Mouse (Mus musculus) embryonic fibroblast, embryonic 13.5 days (primary cell): ENCODE data around the gene Paxx. TPM values are rescaled to one million over a fixed set of nuclear protein-coding genes. Genes with fewer than 3 reads are reported as not detected.

ENCODE experiments used
- H3K27ac ChIP-seq: 2 replicates; pipeline ENCODE4 v1.5.1; 2012; ENCODE audit warnings: low read length, control low read depth, inconsistent platforms; ENCODE audit not compliant: insufficient read depth
- H3K4me1 ChIP-seq: 2 replicates; pipeline ENCODE4 v1.6.1; 2011; ENCODE audit warnings: low read length; ENCODE audit not compliant: control insufficient read depth, insufficient read depth
- H3K4me3 ChIP-seq: 2 replicates; pipeline ENCODE4 v1.5.1; 2011; ENCODE audit warnings: mild to moderate bottlenecking, control low read depth, low read length; ENCODE audit not compliant: insufficient read depth
- CTCF ChIP-seq: IDR thresholded peaks from 2 replicates; pipeline ENCODE4 v1.5.1; 2011; ENCODE audit warnings: mild to moderate bottlenecking, control low read depth, low read length, moderate library complexity, borderline replicate concordance; ENCODE audit not compliant: insufficient read depth
- POLR2A ChIP-seq: IDR thresholded peaks from 2 replicates; pipeline ENCODE4 v1.6.1; 2011; ENCODE audit warnings: low read depth, mild to moderate bottlenecking, control low read depth, low read length, moderate library complexity
- polyA plus RNA-seq: library from polyadenylated mRNA; stranded (reverse); fragments of >200 nt; gene quantifications from 2 replicates; pipeline ENCODE4 v1.2.4, GENCODE M21; 2011; ENCODE audit warnings: low read depth; ENCODE audit not compliant: missing spikeins, insufficient read length

Gene Paxx
- polyA plus RNA-seq, 1 experiment: 13.6 TPM

DNA sequence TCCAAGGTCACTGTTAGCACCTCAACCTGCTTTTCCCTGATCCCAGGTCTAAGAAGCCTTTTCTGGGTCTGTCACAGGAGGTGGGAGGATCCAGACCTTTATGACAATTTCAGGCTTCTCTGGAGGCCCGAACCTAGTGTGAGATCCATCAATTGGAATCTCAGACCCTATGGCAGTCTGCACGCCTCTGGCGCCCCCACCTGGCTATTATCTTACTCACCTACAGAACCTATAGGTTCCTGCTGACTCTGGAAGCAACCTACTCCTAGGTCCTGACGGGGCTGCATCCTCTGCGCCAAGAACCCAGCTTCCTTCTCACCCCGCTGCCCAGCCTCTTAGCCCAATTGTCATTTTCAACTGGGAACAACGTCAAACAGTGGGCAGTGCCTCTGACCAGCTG is 22.1 kb upstream of the Paxx start:
- Histone ChIP-seq H3K4me3 (no peak overlapping the region), H3K27ac (no peak overlapping the region), H3K4me1 (no peaks in the 10 kb centered on the region)
- TF ChIP-seq POLR2A (no peak), CTCF (0 out of 2 replicates have a peak, but pooled peaks have one; percentile 21)

- H3K4me1 ChIP-seq: no peaks in the 10 kb centered on the region
- H3K4me3 ChIP-seq: no peak overlapping the region
- TF ChIP-seq POLR2A: no peak
- TF ChIP-seq CTCF: no peak
- H3K27ac ChIP-seq: no peak overlapping the region
Observed at GRCm38 (mm10) chr2:25480541-25480940, 19.6 kb upstream of the Paxx start.

- TF ChIP-seq CTCF: no peak
- TF ChIP-seq POLR2A: no peak
Observed at GRCm38 (mm10) chr2:25479551-25480311, 18.8 kb upstream of the Paxx start.

GRCm38 (mm10) chr2:25477967-25478675 is 17.2 kb upstream of the Paxx start:
- no peak for TF ChIP-seq POLR2A
- no peak for TF ChIP-seq CTCF
- Histone ChIP-seq H3K4me3 (no peak overlapping the region), H3K4me1 (no peaks in the 10 kb centered on the region), H3K27ac (no peak overlapping the region)

More at GRCm38 (mm10) chr2:25479551-25480311, 18.8 kb upstream of the Paxx start:
- Histone ChIP-seq H3K27ac (no peak overlapping the region), H3K4me1 (no peaks in the 10 kb centered on the region), H3K4me3 (no peak overlapping the region)

GRCm38 (mm10) chr2:25477541-25477940 is 16.6 kb upstream of the Paxx start:
- no peaks in the 10 kb centered on the region for H3K4me1 ChIP-seq

GRCm38 (mm10) chr2:25472550-25472949 is 11.7 kb upstream of the Paxx start:
- H3K4me1 ChIP-seq: no peaks in the 10 kb centered on the region
- no peak overlapping the region for H3K27ac ChIP-seq
- H3K4me3 ChIP-seq: no peak overlapping the region
- TF ChIP-seq POLR2A: no peak
- TF ChIP-seq CTCF: no peak

More at GRCm38 (mm10) chr2:25477541-25477940, 16.6 kb upstream of the Paxx start:
- no peak overlapping the region for H3K4me3 ChIP-seq
- no peak overlapping the region for H3K27ac ChIP-seq
- no peak for TF ChIP-seq POLR2A
- TF ChIP-seq CTCF: no peak

GRCm38 (mm10) chr2:25469969-25470368 is 9.1 kb upstream of the Paxx start, which contains the start of gene Ptgds:
Gene Ptgds, minus strand, starts transcription at chr2:25470046.
- Histone ChIP-seq H3K27ac (no peak within 1 kb of the TSS), H3K4me3 (no peak within 1 kb of the TSS), H3K4me1 (no peaks in the 10 kb centered on the region)
- TF ChIP-seq CTCF (no peak), POLR2A (no peak)

DNA sequence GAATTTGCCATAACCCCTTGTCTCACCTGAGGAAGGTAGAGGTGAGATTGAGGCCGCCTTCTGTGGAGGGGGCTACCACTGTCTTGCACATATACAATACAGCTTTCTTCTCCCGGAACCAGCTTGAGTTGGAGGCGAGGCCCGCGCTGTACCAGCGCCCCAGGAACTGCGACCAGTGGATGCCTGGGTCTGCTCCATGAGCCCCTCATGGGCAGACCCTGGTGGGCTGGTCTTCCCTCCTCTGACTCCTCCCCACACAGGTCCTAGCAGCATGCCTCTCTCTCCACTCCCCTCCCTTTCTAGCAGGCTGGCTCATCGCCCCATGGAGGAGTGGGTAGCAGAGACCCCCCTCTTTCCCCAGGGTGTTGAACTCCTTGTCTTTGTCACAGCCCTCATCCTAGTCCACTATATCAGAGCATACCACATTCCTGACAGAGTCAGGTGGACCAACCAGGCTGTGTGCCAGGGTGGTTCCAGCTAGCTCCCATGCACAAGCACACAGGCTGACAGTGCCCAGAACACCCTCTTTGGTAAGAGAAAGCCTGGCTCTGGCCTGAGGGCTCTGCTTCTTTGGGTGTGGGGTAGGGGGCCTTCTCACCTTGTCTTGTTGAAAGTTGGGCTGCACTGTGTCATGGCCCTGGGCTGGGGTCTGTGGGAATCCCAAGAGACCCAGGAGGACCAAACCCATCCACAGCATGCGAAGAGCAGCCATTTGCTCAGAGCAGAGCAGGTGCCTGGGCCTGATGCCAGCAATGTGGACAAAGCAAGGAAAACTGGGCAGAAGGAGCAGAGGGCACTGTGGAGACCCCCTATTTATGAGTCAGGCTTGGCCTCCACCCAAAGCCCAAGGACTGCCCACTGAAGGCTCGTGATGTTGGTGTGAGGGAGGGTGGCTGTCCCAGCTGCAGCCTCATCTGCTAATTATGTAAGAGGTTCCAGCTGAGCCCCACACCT is 8.3 kb upstream of the Paxx start:
- H3K4me3 ChIP-seq: no peak overlapping the region
- no peak overlapping the region for H3K27ac ChIP-seq
- TF ChIP-seq POLR2A (no peak), CTCF (no peak)
- no peaks in the 10 kb centered on the region for H3K4me1 ChIP-seq

- no peak overlapping the region for H3K27ac ChIP-seq
- no peak for TF ChIP-seq CTCF
- no peak for TF ChIP-seq POLR2A
- H3K4me3 ChIP-seq: no peak overlapping the region
- H3K4me1 ChIP-seq: no peaks in the 10 kb centered on the region
Observed at GRCm38 (mm10) chr2:25467606-25468303, 6.9 kb upstream of the Paxx start.
